Mouse (Mus musculus) megakaryocyte, embryonic 14.5 days (primary cell): Measurements from ENCODE around the gene Tmem30b. TPM values are rescaled to one million over a fixed set of nuclear protein-coding genes. Genes with fewer than 3 reads are reported as not detected.
A peak's percentile ranks its signal among the peaks of the same experiment; 100 is the strongest.
"Not testable (repeated sequence)": the region's sequence is repeated elsewhere in the genome, so short reads cannot be mapped to it uniquely, and the experiment has no call there.

Experiments used
- H3K27me3 ChIP-seq: replicated peaks from 2 replicates; pipeline ENCODE3; 2012; ENCODE audit warnings: inconsistent platforms
- H3K36me3 ChIP-seq: replicated peaks from 2 replicates; pipeline ENCODE3; 2012; ENCODE audit warnings: low read length, inconsistent platforms, mixed read lengths
- H3K4me1 ChIP-seq: 2 replicates; pipeline ENCODE4 v1.6.1; 2012; ENCODE audit warnings: inconsistent platforms
- H3K4me3 ChIP-seq: replicated peaks from 2 replicates; pipeline ENCODE3; 2012; ENCODE audit warnings: moderate library complexity, mild to moderate bottlenecking, inconsistent platforms
- H3K9me3 ChIP-seq: 2 replicates; pipeline ENCODE4 v1.6.1; 2012; ENCODE audit warnings: inconsistent platforms
- FLI1 ChIP-seq: IDR thresholded peaks from 2 replicates; pipeline ENCODE4 v1.6.1; 2012; ENCODE audit warnings: low read length, inconsistent platforms, mixed read lengths
- GATA1 ChIP-seq: IDR thresholded peaks from 3 replicates; pipeline ENCODE4 v1.6.1; 2012; ENCODE audit warnings: mixed read lengths, low read length, inconsistent platforms, borderline replicate concordance
- polyA plus RNA-seq: library from polyadenylated mRNA; stranded (reverse); fragments of >175 nt; gene quantifications from 2 replicates; pipeline ENCODE4 v1.2.3, GENCODE M21; 2012; ENCODE audit warnings: low replicate concordance; ENCODE audit not compliant: insufficient read depth

The Tmem30b gene
- polyA plus RNA-seq, 1 experiment, result not detected

- Histone ChIP-seq H3K27me3 (peaks cover 4% of the 10 kb centered on the region), H3K4me3 (no peak overlapping the region), H3K4me1 (peaks cover 3% of the 10 kb centered on the region), H3K9me3 (peaks cover 7% of the 10 kb centered on the region), H3K36me3 (no peaks in the 10 kb centered on the region)
- TF ChIP-seq FLI1, result no peak
- TF ChIP-seq GATA1, result no peak
These were observed 13.9 kb upstream of the Tmem30b start for GRCm38 (mm10) chr12:73560091-73560490.

- Histone ChIP-seq H3K27me3 (peaks cover 4% of the 10 kb centered on the region), H3K4me1 (0 out of 2 replicates have a peak, but pooled peaks cover 5% of the 10 kb centered on the region), H3K9me3 (peaks cover 7% of the 10 kb centered on the region), H3K4me3 (no peak overlapping the region), H3K36me3 (no peaks in the 10 kb centered on the region)
- no peak for TF ChIP-seq GATA1
- TF ChIP-seq FLI1, result no peak
These were observed 12.5 kb upstream of the Tmem30b start for GRCm38 (mm10) chr12:73558525-73559195.

DNA sequence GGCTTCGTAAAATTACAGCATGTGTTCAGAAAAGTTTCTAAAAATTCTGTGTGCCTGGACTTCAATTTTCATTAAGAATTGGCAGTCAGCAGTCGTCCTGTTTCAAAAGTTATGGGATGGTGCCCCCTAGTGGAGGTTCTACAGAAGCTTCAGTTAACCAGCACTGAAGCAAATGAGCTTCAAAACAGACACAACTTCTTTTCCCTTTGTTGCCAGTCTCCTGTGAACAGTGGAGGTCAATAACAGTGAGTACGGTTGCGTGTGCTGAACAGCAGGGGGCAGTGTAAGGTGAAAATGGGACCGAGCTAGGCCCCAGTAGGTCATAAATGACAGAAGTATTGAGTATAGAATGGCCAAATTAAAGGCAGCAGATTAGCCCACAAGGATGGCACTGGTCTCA is 8.0 kb upstream of the Tmem30b start:
- Histone ChIP-seq H3K9me3 (no peaks in the 10 kb centered on the region), H3K27me3 (peaks cover 19% of the 10 kb centered on the region), H3K4me1 (0 out of 2 replicates have a peak, but pooled peaks cover 5% of the 10 kb centered on the region), H3K36me3 (no peaks in the 10 kb centered on the region), H3K4me3 (no peak overlapping the region)
- no peak for TF ChIP-seq GATA1
- no peak for TF ChIP-seq FLI1

DNA sequence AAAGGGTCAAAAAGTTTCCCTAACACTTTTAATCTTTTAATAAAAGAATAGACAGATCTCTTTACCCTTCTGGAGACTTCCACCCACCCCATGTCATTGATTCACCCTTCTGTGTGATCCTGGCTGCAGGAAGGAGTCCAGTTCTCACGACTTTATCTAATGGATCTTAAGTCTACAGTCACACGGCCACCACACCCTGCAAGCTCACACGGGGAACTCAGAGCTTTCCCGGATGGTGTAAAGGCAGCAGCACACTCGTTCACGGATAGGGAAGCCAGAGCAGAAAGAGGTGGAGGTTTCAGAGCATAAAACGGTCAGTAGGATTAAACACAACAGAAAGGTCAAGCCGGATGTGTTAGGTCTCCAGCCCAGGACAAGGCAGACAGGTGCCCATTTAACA is 2.1 kb upstream of the Tmem30b start:
- TF ChIP-seq FLI1, result no peak
- no peak for TF ChIP-seq GATA1
- peaks cover 17% of the 10 kb centered on the region for H3K4me1 ChIP-seq
- no peak overlapping the region for H3K4me3 ChIP-seq
- H3K27me3 ChIP-seq, result peaks cover 69% of the 10 kb centered on the region
- peaks cover 13% of the 10 kb centered on the region for H3K9me3 ChIP-seq
- H3K36me3 ChIP-seq, result no peaks in the 10 kb centered on the region

DNA sequence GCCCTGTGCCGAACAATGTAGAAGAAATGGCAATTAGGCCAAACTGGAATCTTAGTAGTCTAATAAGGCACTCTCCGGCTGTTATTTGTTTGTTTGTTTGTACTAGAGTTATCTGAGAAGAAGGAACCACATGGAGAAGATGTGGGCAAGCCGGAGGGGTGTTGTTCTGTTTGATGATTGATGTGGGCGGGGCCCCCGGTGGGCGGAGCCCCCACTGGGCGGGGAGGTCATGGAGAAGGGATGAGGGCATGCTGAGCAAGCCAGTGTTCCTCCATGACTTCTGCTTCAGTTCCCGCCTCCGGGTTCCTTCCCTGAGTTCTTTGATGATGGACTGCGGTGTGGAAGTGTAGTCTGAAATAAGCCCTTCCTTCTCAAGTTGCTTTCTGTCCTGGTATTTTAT is 1.5 kb upstream of the Tmem30b start:
- peaks cover 73% of the 10 kb centered on the region for H3K27me3 ChIP-seq
- TF ChIP-seq GATA1, result no peak
- TF ChIP-seq FLI1, result no peak
- H3K9me3 ChIP-seq, result peaks cover 13% of the 10 kb centered on the region
- no peaks in the 10 kb centered on the region for H3K36me3 ChIP-seq
- no peak overlapping the region for H3K4me3 ChIP-seq
- H3K4me1 ChIP-seq, result peaks cover 17% of the 10 kb centered on the region

- H3K9me3 ChIP-seq, result peaks cover 13% of the 10 kb centered on the region
- H3K27me3 ChIP-seq, result peaks cover 84% of the 10 kb centered on the region
- H3K4me3 ChIP-seq, result peak overlapping the region; percentile 91
- TF ChIP-seq GATA1, result no peak
- TF ChIP-seq FLI1, result no peak
- peaks cover 17% of the 10 kb centered on the region for H3K4me1 ChIP-seq
- no peaks in the 10 kb centered on the region for H3K36me3 ChIP-seq
These were observed 513 bp downstream of the Tmem30b start for GRCm38 (mm10) chr12:73545672-73546085.

DNA sequence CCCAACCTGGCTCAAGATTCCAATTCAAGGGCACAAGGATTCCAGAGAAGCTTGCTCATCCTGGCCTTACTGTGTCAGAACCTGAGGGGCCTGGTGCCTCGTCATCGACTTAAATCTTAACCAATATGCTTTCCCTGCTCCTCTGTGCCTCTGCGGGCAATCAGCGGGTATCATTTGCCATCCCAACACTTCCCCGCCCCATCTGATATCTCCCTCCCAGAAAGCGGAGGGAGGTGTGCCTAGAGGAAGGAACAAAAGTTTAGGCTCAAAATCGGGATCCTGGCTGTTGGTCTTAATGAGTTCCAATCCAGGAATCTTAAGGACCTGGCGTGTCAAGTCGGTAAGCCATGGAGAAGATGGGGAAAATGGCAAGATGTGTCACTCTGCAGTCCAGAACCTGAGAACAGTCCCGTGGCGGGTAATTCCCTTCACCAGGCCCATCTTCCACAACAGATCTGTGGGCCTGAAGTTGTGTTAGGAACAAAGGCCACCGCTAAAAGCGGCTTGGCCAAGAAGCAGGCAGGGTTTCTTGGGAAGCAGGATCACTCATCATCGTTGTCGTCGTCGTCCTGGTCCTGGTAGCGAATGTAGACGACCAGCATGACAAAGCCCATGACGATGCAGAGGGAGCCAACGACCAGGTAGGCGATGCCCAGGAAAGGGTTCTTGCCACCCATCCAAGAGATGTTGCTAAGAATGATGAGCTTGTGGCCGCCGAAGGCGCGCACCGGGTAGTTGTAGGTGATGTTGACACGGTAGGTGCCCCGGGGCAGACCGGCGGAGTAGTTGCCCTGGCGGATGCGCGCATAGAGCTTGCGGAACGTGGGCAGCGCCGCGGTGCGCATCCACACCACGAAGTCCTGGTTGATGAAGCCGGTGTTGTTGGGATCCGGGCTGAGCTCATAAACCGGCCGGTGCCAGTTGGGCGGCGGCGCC is 1.2 kb downstream of the Tmem30b start:
- peaks cover 15% of the 10 kb centered on the region for H3K9me3 ChIP-seq
- peak overlapping the region; percentile 91 for H3K4me3 ChIP-seq
- H3K27me3 ChIP-seq, result peaks cover 84% of the 10 kb centered on the region
- peaks cover 18% of the 10 kb centered on the region for H3K4me1 ChIP-seq
- TF ChIP-seq GATA1 (no peak), FLI1 (no peak)
- no peaks in the 10 kb centered on the region for H3K36me3 ChIP-seq

GRCm38 (mm10) chr12:73543191-73543590 is 3.0 kb downstream of the Tmem30b start:
- H3K27me3 ChIP-seq, result peaks cover 69% of the 10 kb centered on the region
- H3K4me3 ChIP-seq, result no peak overlapping the region
- no peak for TF ChIP-seq GATA1
- TF ChIP-seq FLI1, result no peak

GRCm38 (mm10) chr12:73540402-73540801 is 5.8 kb downstream of the Tmem30b start:
- H3K4me1 ChIP-seq, result peaks cover 27% of the 10 kb centered on the region
- H3K9me3 ChIP-seq, result peaks cover 14% of the 10 kb centered on the region
- H3K36me3 ChIP-seq, result no peaks in the 10 kb centered on the region
- TF ChIP-seq GATA1 (no peak), FLI1 (no peak)
- peaks cover 45% of the 10 kb centered on the region for H3K27me3 ChIP-seq
- H3K4me3 ChIP-seq, result peak overlapping the region; percentile 75

More at GRCm38 (mm10) chr12:73543191-73543590, 3.0 kb downstream of the Tmem30b start:
- peaks cover 31% of the 10 kb centered on the region for H3K4me1 ChIP-seq
- no peaks in the 10 kb centered on the region for H3K36me3 ChIP-seq
- peaks cover 18% of the 10 kb centered on the region for H3K9me3 ChIP-seq

DNA sequence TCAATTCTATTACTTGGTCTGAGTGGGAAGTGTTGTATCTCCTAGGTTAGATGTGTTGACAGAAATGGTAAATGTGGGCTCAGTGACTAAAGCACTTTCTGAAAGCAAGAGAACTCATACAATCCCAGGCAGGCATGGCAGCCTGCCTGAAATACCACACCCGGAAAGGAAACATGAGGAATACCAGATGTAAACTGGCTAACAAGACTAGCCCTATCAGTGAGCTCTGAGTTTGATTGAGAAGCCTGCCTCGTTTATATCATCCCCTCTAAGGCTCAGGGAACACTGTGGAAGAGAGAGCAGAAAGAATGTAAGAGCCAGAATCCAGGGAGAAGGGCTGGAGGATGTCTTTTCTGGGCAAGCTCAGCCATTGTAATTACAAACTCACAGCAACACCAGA is 7.0 kb downstream of the Tmem30b start:
- H3K4me1 ChIP-seq, result peaks cover 30% of the 10 kb centered on the region
- H3K36me3 ChIP-seq, result no peaks in the 10 kb centered on the region
- peaks cover 33% of the 10 kb centered on the region for H3K27me3 ChIP-seq
- H3K9me3 ChIP-seq, result peaks cover 5% of the 10 kb centered on the region; the same call in 1 of the 2 replicates
- H3K4me3 ChIP-seq, result no peak overlapping the region
- TF ChIP-seq FLI1 (no peak), GATA1 (no peak)

DNA sequence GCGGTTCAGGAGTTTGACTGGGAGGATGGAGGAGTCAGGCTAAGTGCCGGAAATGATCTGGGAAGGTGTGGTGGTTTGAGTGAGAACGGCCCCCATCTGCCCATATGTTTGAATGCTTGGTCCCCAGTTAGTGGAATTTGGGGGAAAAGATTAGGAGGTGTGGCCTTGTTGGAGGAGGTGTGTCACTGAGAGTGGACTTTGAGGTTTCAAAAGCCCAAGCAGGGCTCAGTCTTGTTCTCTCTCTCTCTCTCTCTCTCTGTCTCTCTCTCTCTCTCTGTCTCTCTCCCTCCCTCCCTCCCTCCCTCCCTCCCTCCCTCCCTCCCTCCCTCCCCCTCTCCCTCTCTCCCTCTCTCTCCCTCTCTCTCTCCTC is 8.1 kb downstream of the Tmem30b start:
- Histone ChIP-seq H3K27me3 (peaks cover 28% of the 10 kb centered on the region), H3K4me3 (peak overlapping the region; percentile 83), H3K4me1 (peaks cover 30% of the 10 kb centered on the region)
- not testable (repeated sequence) for H3K9me3 ChIP-seq, H3K36me3 ChIP-seq
